Mouse (Mus musculus): ENCODE data around the gene 2900092C05Rik. TPM values are rescaled to one million over a fixed set of nuclear protein-coding genes. Genes with fewer than 3 reads are reported as not detected.

The 2900092C05Rik gene
- not detected for polyA plus RNA-seq (2014; fragmentation: Illumina TruSeq; extraction: RNeasy Lipid Tissue Mini Kit (QIAGEN cat#74804); ENCODE audit: low read depth, low replicate concordance)

GRCm38 (mm10) chr7:12512217-12512616 lies at the start of gene 2900092C05Rik:
Gene 2900092C05Rik, plus strand, starts transcription at chr7:12512517.

GRCm38 (mm10) chr7:12478158-12479008 lies 33.9 kb upstream of the 2900092C05Rik start, which contains the start of gene Zfp606:
Gene Zfp606, plus strand, starts transcription at chr7:12478293.

Other genes with a start within 250 kb of the 2900092C05Rik start
- gene Vmn1r81, start 244.2 kb upstream of the 2900092C05Rik start, polyA plus RNA-seq (2014; fragmentation: Illumina TruSeq; extraction: RNeasy Lipid Tissue Mini Kit (QIAGEN cat#74804); ENCODE audit: low read depth, low replicate concordance) = not detected
- gene Vmn1r82, start 212.1 kb upstream of the 2900092C05Rik start, polyA plus RNA-seq (2014; fragmentation: Illumina TruSeq; extraction: RNeasy Lipid Tissue Mini Kit (QIAGEN cat#74804); ENCODE audit: low read depth, low replicate concordance) = not detected
- not detected for gene Vmn1r83, start 183.0 kb upstream of the 2900092C05Rik start, polyA plus RNA-seq (2014; fragmentation: Illumina TruSeq; extraction: RNeasy Lipid Tissue Mini Kit (QIAGEN cat#74804); ENCODE audit: low read depth, low replicate concordance)
- gene Vmn1r84, start 143.2 kb upstream of the 2900092C05Rik start, polyA plus RNA-seq (2014; fragmentation: Illumina TruSeq; extraction: RNeasy Lipid Tissue Mini Kit (QIAGEN cat#74804); ENCODE audit: low read depth, low replicate concordance) = not detected
- gene Zfp551, start 89.8 kb upstream of the 2900092C05Rik start, polyA plus RNA-seq (2014; fragmentation: Illumina TruSeq; extraction: RNeasy Lipid Tissue Mini Kit (QIAGEN cat#74804); ENCODE audit: low read depth, low replicate concordance) = 1.5 TPM
- gene Zfp606, start 34.2 kb upstream of the 2900092C05Rik start, polyA plus RNA-seq (2014; fragmentation: Illumina TruSeq; extraction: RNeasy Lipid Tissue Mini Kit (QIAGEN cat#74804); ENCODE audit: low read depth, low replicate concordance) = 10.0 TPM
- not detected for gene Vmn2r53, start 96.3 kb downstream of the 2900092C05Rik start, polyA plus RNA-seq (2014; fragmentation: Illumina TruSeq; extraction: RNeasy Lipid Tissue Mini Kit (QIAGEN cat#74804); ENCODE audit: low read depth, low replicate concordance)
- gene Vmn2r54, start 127.8 kb downstream of the 2900092C05Rik start, polyA plus RNA-seq (2014; fragmentation: Illumina TruSeq; extraction: RNeasy Lipid Tissue Mini Kit (QIAGEN cat#74804); ENCODE audit: low read depth, low replicate concordance) = not detected
- gene Vmn2r55, start 172.5 kb downstream of the 2900092C05Rik start, polyA plus RNA-seq (2014; fragmentation: Illumina TruSeq; extraction: RNeasy Lipid Tissue Mini Kit (QIAGEN cat#74804); ENCODE audit: low read depth, low replicate concordance) = not detected
- gene Vmn2r56, start 222.5 kb downstream of the 2900092C05Rik start, polyA plus RNA-seq (2014; fragmentation: Illumina TruSeq; extraction: RNeasy Lipid Tissue Mini Kit (QIAGEN cat#74804); ENCODE audit: low read depth, low replicate concordance) = not detected

Data from heart, adult 10 weeks (tissue).